In genomic region chr1:81301661-81302060, GRCm38 (mm10) we compare ENCODE assay signal across 8 mouse cellular contexts.
A peak's percentile ranks its signal among the peaks of the same experiment; 100 is the strongest.
DNase-seq lines count a peak whose midpoint lies in the region; ATAC-seq lines count a peak whose summit lies in the region.

No protein-coding gene starts in this region.

- H3K9ac ChIP-seq in embryonic facial prominence, embryonic 14.5 days (ENCODE audit: low read depth, low read length): no peak overlapping the region
- no peak overlapping the region for H3K9ac ChIP-seq in neural tube, embryonic 14.5 days (replicated peaks; ENCODE audit: low read depth, low read length)

- ATAC-seq in embryonic facial prominence, embryonic 14.5 days (ENCODE audit: low read depth): peak; percentile 67; the same call in 1 of the 2 replicates
- peak; percentile 87 for ATAC-seq in neural tube, embryonic 14.5 days (ENCODE audit: low read depth)

- WGBS in embryonic facial prominence, embryonic 14.5 days: 1% methylated on average over 2 of the region's 2 CpGs
- WGBS in neural tube, embryonic 14.5 days: 5% methylated on average over 2 of the region's 2 CpGs

- intact Hi-C loops in gastrocnemius, postnatal 36 days (cut with DNase I): loop anchor here (5.0 kb wide), 1 partner anchor 474 kb away; no protein-coding TSS in a partner anchor

- DNase-seq in kidney, postnatal 10 days: peak; percentile 55
- no peak for DNase-seq in kidney, adult 11 months
- DNase-seq in adipocyte (ENCODE audit: low spot score): peak; percentile 30
- DNase-seq in embryonic facial prominence, embryonic 14.5 days (ENCODE audit: low spot score): peak; percentile 73
- DNase-seq in layer of hippocampus, postnatal 14 days (ENCODE audit: low spot score in 2 of 2): peak; percentile 31 to 57
- DNase-seq in gastrocnemius, postnatal 36 days: no peak
- DNase-seq in spleen, postnatal 4 days (ENCODE audit: low spot score in 2 of 2): no peak

- H3K27ac ChIP-seq in embryonic facial prominence, embryonic 14.5 days (replicated peaks; ENCODE audit: low read depth, low read length): no peak overlapping the region
- H3K27ac ChIP-seq in neural tube, embryonic 14.5 days (ENCODE audit: low read depth, low read length): no peak overlapping the region

- no peaks in the 10 kb centered on the region for H3K36me3 ChIP-seq in embryonic facial prominence, embryonic 14.5 days (ENCODE audit: control insufficient read depth, insufficient read depth, low read length)
- no peaks in the 10 kb centered on the region for H3K36me3 ChIP-seq in neural tube, embryonic 14.5 days (ENCODE audit: control insufficient read depth, insufficient read depth, low read length)

- H3K27me3 ChIP-seq in embryonic facial prominence, embryonic 14.5 days (replicated peaks; ENCODE audit: control insufficient read depth, insufficient read depth, low read length): no peaks in the 10 kb centered on the region
- no peaks in the 10 kb centered on the region for H3K27me3 ChIP-seq in neural tube, embryonic 14.5 days (ENCODE audit: control insufficient read depth, insufficient read depth, low read length)

- H3K4me1 ChIP-seq in embryonic facial prominence, embryonic 14.5 days (ENCODE audit: control insufficient read depth, insufficient read depth, low read length): no peaks in the 10 kb centered on the region
- no peaks in the 10 kb centered on the region for H3K4me1 ChIP-seq in neural tube, embryonic 14.5 days (ENCODE audit: control insufficient read depth, insufficient read depth, low read length)

- H3K9me3 ChIP-seq in embryonic facial prominence, embryonic 14.5 days (ENCODE audit: control insufficient read depth, low read length): no peaks in the 10 kb centered on the region
- no peaks in the 10 kb centered on the region for H3K9me3 ChIP-seq in neural tube, embryonic 14.5 days (ENCODE audit: control insufficient read depth, low read length)

- H3K4me2 ChIP-seq in embryonic facial prominence, embryonic 14.5 days (ENCODE audit: low read depth, low read length): no peak overlapping the region
- no peak overlapping the region for H3K4me2 ChIP-seq in neural tube, embryonic 14.5 days (ENCODE audit: low read depth, low read length)

- no peak overlapping the region for H3K4me3 ChIP-seq in embryonic facial prominence, embryonic 14.5 days (ENCODE audit: low read depth, low read length)
- H3K4me3 ChIP-seq in neural tube, embryonic 14.5 days (ENCODE audit: low read depth, low read length): no peak overlapping the region

Comparison
In these comparisons a context has a peak if more than half of its experiments do, and no peak if none do; other contexts are left out.
1. DNase-seq: peak in kidney, postnatal 10 days (single experiment), adipocyte (single experiment), embryonic facial prominence, embryonic 14.5 days (single experiment) and layer of hippocampus, postnatal 14 days (2 of 2); none in kidney, adult 11 months (single experiment), gastrocnemius, postnatal 36 days (0 of 2) and spleen, postnatal 4 days (0 of 2).